Mouse (Mus musculus): Measurements from ENCODE around the gene Rgl1. TPM values are rescaled to one million over a fixed set of nuclear protein-coding genes. Genes with fewer than 3 reads are reported as not detected.
A peak's percentile ranks its signal among the peaks of the same experiment; 100 is the strongest.
"Not testable (repeated sequence)": the region's sequence is repeated elsewhere in the genome, so short reads cannot be mapped to it uniquely, and the experiment has no call there.

Gene Rgl1
- polyA plus RNA-seq, 1 experiment: 63.0 TPM

- no peak for DNase-seq (ENCODE audit: extremely low spot score in 1 of 2, low spot score in 1 of 2)
Observed at GRCm38 (mm10) chr1:152786953-152787352, 20.8 kb upstream of the Rgl1 start.

- not testable (repeated sequence) for DNase-seq (ENCODE audit: extremely low spot score in 1 of 2, low spot score in 1 of 2)
Observed at GRCm38 (mm10) chr1:152785446-152785845, 19.3 kb upstream of the Rgl1 start.

GRCm38 (mm10) chr1:152784620-152785019, 18.5 kb upstream of the Rgl1 start:
- no peak for DNase-seq (ENCODE audit: extremely low spot score in 1 of 2, low spot score in 1 of 2)

GRCm38 (mm10) chr1:152779071-152779737, 13.1 kb upstream of the Rgl1 start:
- DNase-seq (ENCODE audit: extremely low spot score in 1 of 2, low spot score in 1 of 2): peak in 1 of 2 experiments; percentile 84

- not testable (repeated sequence) for DNase-seq (ENCODE audit: extremely low spot score in 1 of 2, low spot score in 1 of 2)
Observed at GRCm38 (mm10) chr1:152774601-152775000, 8.4 kb upstream of the Rgl1 start.

GRCm38 (mm10) chr1:152771016-152771415, 4.9 kb upstream of the Rgl1 start:
- DNase-seq (ENCODE audit: extremely low spot score in 1 of 2, low spot score in 1 of 2): no peak

GRCm38 (mm10) chr1:152767749-152768488, 1.8 kb upstream of the Rgl1 start:
- DNase-seq (ENCODE audit: extremely low spot score in 1 of 2, low spot score in 1 of 2): peak; percentile 83 to 94

GRCm38 (mm10) chr1:152766804-152767748, 925 bp upstream of the Rgl1 start:
- no peak for DNase-seq (ENCODE audit: extremely low spot score in 1 of 2, low spot score in 1 of 2)

- no peak for DNase-seq (ENCODE audit: extremely low spot score in 1 of 2, low spot score in 1 of 2)
Observed at GRCm38 (mm10) chr1:152761791-152762190, 4.4 kb downstream of the Rgl1 start.

GRCm38 (mm10) chr1:152750312-152750965, 15.7 kb downstream of the Rgl1 start, which contains the start of gene Apobec4:
Gene Apobec4, plus strand, starts transcription at chr1:152750551.
- peak; percentile 43 to 67 for DNase-seq (ENCODE audit: extremely low spot score in 1 of 2, low spot score in 1 of 2)

GRCm38 (mm10) chr1:152749276-152749675, 16.9 kb downstream of the Rgl1 start:
- no peak for DNase-seq (ENCODE audit: extremely low spot score in 1 of 2, low spot score in 1 of 2)

GRCm38 (mm10) chr1:152746426-152746825, 19.7 kb downstream of the Rgl1 start:
- peak; percentile 46 to 94 for DNase-seq (ENCODE audit: extremely low spot score in 1 of 2, low spot score in 1 of 2)

GRCm38 (mm10) chr1:152743095-152743826, 22.9 kb downstream of the Rgl1 start:
- no peak for DNase-seq (ENCODE audit: extremely low spot score in 1 of 2, low spot score in 1 of 2)

- DNase-seq (ENCODE audit: extremely low spot score in 1 of 2, low spot score in 1 of 2): no peak
Observed at GRCm38 (mm10) chr1:152739374-152739773, 26.8 kb downstream of the Rgl1 start.

- DNase-seq (ENCODE audit: extremely low spot score in 1 of 2, low spot score in 1 of 2): no peak
Observed at GRCm38 (mm10) chr1:152738793-152739192, 27.4 kb downstream of the Rgl1 start.

GRCm38 (mm10) chr1:152727604-152728236, 38.4 kb downstream of the Rgl1 start:
- DNase-seq (ENCODE audit: extremely low spot score in 1 of 2, low spot score in 1 of 2): no peak

GRCm38 (mm10) chr1:152726095-152726494, 40.1 kb downstream of the Rgl1 start:
- DNase-seq (ENCODE audit: extremely low spot score in 1 of 2, low spot score in 1 of 2): no peak

- no peak for DNase-seq (ENCODE audit: extremely low spot score in 1 of 2, low spot score in 1 of 2)
Observed at GRCm38 (mm10) chr1:152724286-152724685, 41.9 kb downstream of the Rgl1 start.

- DNase-seq (ENCODE audit: extremely low spot score in 1 of 2, low spot score in 1 of 2): no peak
Observed at GRCm38 (mm10) chr1:152721535-152722198, 44.5 kb downstream of the Rgl1 start.
